Mouse (Mus musculus) erythroblast, adult 5-6 weeks (primary cell): ENCODE data around the gene Adam23. TPM values are rescaled to one million over a fixed set of nuclear protein-coding genes. Genes with fewer than 3 reads are reported as not detected.

Experiments used
- ATAC-seq: replicated peaks from 2 replicates; pipeline ENCODE4 v1.8.0; 2016; ENCODE audit warnings: moderate number of reproducible peaks, mild to moderate bottlenecking, moderate TSS enrichment, inconsistent platforms; ENCODE audit not compliant: poor library complexity, low FRiP score, severe bottlenecking
- total RNA-seq, 2 experiments: library from RNA; stranded (forward) in 1 of 2; stranded (reverse) in 1 of 2; fragments of 150-400 nt in 1 of 2; fragments of 200-764, 138-1000 nt in 1 of 2; gene quantifications; 2 replicates each; pipeline versions ENCODE4 v1.2.3 to v1.2.4; 2015 to 2017; ENCODE audit warnings: low replicate concordance in 2 of 2

The Adam23 gene
- total RNA-seq, 2 experiments from 2014 or later: not detected

DNA sequence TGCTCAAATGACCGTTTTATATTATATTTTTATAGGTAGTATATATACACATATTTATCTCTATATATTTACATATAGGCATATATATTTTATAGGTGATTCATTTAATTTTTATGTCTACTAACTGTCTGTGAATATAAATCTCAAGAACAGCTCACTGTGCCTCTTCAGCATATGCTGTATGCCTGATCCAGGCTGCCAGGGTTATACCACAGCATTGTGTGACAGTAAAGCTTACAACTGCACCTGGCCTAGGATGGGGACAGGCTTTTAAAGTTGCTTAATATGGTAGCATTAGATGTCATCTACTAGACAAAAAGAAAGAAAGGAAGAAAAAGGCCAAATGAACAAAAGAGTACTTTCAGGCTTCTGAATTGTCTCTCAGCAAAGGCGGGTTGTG, 27.6 kb downstream of the Adam23 start:
- ATAC-seq: no peak

DNA sequence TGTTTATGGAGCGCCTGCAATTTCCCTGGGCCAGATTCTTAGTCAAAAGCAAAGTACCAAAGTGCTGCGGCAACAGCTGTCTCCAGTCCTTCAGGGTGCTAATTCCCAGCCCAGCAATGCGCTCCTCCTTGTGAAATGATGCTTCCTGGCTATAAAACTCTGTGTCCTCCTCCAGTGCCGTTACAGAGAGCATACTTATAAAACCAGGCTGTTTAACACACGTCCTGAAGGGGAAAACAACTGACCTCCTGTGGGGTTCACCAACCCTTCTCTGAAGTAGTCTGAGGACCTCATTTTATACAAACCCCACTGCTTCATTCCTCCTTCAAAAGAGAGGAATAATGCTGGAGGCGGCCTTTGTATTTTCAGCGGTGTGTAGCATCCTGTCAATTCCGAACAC, 28.0 kb downstream of the Adam23 start:
- no peak for ATAC-seq

DNA sequence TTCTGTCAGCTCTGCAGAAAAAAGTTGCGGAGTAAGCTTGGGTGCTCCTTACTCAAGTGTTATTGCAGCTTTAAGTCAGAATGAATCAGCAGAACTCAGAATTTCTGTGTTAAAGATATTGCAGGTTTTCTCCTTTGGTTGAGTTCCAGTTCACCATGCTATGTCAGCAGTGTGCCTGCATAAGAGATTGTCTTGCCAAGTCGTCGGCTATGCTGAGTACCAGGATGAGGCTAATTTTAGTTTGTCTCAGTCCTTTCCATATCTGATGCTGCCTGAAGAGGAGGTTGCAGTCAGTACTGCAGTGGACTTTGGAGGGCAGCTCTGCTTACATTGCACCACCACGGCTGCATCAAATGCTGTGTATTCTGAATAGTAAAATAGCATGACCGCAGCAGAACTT, 33.3 kb downstream of the Adam23 start:
- no peak for ATAC-seq

DNA sequence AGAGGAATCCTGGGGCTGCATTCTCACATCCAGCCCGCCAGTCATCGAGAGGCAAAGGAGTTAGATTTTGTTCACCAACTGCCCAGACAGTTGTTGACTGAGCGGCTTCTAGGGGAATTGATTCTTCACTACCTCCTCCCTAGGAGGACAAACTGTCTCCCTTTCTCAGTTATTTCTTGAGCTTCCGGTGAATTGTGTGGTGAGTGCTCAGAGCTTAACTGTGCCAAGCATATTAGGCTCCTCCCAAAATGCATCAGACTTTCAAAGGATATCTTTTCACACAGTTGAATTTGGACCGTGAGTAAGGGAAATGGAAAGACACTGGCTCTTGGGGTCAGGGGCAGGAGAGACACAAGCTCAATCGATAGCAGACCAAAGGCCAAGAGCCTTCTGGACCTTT, 39.0 kb downstream of the Adam23 start:
- ATAC-seq: no peak

DNA sequence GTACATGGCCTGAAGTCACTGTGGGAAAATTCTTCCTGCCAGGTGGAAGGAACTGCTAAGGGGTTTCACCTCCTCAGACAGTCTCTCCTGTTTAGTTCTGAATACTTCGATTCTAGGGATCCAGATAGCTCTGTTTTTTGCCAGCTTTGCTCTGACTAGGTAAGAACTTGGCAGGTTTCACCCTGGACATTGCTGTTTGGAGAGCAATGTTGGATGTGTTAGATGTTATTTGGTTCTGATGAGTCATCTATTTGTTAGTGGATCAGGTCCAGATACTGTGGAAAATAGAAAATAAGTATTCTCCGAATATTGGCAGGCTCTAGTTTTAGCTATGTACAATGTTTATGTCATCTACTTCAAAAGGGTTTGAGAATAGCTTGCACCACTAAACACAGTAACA, 41.0 kb downstream of the Adam23 start:
- no peak for ATAC-seq

DNA sequence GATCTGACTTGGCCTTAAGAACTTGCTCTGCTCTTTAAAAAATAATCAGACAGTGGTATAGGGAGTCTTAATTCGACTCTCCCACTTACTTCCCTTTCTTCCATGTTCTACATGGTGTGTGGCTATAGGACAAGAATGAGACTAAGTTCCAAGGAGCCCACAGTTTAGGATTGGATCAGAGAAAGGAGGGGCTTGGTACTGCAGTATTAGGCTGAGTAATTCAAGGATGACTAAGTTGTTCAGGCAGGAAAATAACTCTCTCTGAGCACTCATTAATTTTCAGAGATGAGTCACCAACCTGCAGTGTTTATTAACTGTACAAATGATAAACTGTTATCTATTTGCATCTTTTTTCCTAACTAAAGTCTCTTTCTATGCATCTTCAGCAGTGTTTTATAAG, 45.3 kb downstream of the Adam23 start:
- no peak for ATAC-seq

DNA sequence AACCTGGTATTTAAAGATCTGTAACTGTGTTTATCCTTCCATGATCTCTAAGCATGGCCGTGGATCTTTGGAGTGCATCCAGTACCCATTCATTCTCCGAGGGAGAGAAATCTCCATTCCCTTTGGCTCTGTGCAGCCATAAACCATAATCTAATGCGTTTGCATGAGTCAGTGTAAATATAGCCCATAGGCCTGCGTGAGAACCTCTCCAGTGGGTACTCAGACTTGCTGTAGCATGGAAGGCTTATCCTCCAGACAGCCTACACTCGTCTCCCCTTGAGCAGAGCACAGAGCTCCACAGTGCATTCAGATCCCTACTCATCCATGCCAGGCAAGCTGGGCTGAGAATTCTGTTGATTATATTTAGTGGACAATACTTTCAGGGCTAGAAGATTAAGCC, 47.6 kb downstream of the Adam23 start:
- no peak for ATAC-seq

DNA sequence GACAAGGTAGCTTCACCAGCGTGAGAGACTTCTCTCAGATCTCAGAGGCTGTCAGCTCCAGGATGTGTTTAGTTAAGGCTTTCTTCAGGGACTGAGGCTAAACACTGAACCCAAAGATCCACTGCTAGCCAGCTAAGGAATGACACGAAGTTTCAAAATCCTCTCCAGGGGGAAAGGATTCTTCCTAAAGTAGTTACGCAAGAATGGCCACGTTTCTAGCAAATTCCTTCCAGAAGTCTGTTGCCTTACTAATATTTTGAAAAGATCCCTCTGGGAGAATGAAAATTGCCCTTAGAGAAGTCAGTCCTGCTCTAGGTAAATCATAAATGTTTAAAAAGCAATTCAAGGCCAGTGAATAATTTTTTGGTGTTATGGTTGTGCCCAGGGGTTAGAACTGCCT, 61.7 kb downstream of the Adam23 start:
- ATAC-seq: no peak

DNA sequence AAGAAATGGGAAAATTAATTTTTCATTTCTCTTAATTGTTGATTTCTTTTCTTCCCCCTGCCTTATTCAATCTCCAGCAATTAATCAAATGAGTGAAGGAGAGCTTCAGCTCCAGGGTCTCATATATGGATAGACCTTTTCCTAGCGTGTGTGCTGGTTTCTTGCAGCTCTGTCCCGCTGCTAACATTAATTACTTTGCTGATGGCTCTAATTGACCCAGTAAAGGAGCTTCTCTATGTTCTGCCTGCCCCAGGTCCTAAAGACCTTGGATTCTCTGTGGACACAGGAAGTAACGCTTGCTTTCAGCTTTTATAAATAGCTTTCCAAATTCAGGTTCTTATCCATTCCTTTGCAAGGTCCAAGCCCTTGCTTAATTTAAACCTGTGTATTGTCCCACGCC, 63.1 kb downstream of the Adam23 start:
- no peak for ATAC-seq

DNA sequence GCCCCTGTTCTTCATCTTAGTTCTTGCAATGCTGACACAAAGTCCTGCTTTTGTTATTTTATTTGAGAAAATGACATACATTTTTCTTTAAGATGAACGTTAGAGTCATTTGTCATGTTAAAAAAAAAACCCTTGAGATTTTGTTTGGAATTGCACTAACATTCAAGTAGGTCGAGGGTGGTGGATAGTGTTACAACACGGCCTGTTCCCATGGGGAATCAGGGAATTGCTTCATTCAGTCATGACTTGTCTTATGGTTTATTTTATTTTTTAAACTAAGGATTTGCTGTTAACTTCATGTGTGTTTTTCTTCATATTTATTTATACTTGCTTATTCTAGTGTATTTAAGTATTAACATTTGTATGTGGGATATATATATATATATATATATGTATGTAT, 65.7 kb downstream of the Adam23 start:
- ATAC-seq: no peak

DNA sequence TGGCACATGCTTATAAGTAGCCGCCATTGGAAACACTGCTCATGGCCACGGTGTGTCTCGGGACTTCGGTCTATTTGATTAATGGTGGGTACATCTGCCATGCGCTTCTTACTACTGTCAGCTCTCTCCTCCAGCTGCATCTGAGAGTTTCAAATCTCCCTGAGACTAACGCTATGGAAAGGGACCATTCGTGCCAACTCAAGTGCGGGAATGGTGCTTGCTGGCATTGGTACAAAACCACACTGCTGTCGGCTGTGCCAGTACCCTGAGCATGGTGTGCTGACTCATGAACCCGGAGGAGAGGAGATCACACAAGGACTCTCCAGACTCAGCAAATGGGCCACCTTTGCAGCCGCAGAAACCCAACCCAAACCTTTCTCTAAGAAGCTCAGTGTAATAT, 72.1 kb downstream of the Adam23 start:
- ATAC-seq: no peak

DNA sequence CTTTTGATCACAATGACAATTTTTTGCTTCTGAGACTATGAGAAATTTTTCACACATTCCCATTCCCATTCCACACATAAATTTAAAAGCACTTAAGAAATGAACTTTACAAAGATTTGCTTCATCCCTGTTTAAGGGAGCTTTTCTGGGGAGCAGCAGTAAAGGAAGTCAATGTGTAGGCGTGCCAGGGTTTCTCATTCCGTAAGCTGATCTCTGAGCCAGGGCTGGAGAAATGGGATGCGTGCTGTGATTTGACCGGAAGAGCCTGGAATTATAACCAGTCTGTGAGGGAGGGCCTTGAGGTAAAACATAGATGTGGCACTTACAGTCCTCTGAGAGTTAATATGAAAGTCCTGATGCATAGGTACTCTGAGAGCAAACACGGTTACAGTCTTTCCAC, 73.1 kb downstream of the Adam23 start:
- no peak for ATAC-seq

- ATAC-seq: no peak
Observed at GRCm38 (mm10) chr1:63529901-63530300, 84.2 kb downstream of the Adam23 start.

- no peak for ATAC-seq
Observed at GRCm38 (mm10) chr1:63534271-63534827, 88.7 kb downstream of the Adam23 start.

DNA sequence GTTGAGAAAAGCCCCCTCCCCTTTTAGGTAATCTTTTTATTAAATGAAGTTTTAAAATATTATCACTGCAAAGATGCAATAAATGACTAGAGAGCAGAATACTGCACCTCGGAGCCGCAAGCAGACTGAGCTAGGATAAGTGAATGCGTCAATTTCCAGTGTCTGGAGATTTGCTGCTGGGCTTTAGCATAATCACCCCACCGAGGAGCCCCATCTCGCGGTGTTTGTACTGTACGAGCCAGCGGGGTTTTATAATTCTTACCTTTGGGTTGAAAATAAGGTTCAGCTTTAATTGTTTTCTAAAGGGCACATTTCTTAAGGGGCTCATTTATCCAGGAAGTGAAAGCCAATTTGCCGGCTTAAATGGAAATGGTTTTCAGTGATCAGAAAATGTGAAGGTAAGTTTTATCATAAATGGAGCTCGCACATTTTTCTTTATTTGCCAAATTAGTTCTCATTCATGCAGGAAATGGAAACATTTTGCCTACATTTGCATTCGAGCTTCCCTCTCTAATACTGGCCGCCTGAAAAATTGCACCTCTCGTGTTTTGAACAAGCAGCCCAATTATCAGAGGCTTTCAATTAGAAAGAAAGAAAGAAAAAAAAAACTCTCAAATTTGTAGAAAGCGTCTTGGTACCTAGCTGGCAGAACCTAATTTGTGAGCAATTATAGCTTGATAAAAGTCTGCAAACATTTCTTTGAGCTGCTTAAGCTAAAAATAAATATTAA, 94.4 kb downstream of the Adam23 start:
- ATAC-seq: no peak

DNA sequence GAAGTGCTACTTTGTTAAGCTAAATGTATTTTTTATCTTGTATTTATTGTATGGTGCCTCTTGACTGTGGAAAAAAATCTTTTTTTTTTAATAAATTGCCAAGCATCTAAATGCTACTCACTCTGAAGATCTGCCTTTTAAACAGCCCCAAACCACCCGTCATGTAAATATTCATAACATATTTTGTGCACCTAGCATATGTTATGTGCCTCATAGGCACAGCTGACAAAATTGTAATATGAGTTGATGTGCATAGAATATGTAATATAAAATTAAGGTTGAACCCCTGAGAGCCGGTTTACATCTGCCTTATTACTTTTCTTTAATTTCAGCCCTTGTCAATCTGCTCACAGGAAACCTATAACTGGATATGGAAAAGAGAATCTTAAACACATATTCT, 98.4 kb downstream of the Adam23 start:
- ATAC-seq: no peak

DNA sequence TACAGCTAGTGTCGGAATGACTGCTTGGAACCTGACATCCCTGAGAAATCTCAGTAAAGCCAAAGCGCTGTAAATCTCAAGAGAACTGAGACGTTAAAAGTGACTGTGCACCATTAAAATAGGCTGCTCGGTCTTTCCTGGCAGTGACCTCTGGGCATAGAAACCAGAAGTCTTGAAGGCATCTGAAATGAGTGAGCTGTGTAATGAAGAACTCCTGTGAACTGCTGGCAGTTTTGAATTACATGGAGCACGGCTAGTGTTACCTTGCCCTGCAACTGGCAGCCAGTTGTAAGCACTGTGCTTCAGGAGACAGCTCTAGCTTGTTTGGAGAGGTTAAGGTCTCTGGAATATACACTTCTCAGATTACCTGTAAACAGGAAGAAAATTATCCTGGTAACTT, 107.3 kb downstream of the Adam23 start:
- no peak for ATAC-seq

- no peak for ATAC-seq
Observed at GRCm38 (mm10) chr1:63561772-63562520, 116.3 kb downstream of the Adam23 start.

DNA sequence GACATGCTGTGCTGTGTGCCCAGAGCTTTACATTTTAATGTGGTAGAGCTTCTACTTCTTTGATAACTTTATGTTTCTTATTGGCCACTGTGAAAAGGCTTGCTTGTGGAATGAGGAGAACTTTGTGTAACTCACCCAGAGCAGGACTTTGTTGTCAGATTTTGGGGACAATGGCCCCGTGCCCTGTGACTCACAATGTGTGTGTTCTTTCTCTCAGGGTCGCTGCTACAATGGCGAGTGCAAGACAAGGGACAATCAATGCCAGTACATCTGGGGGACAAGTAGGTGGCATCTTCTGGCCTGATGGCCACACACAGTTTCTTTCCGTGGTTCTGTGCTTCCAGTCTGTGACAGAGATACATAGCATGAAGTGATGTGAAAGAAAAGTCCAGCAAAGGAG, 118.2 kb downstream of the Adam23 start:
- no peak for ATAC-seq

DNA sequence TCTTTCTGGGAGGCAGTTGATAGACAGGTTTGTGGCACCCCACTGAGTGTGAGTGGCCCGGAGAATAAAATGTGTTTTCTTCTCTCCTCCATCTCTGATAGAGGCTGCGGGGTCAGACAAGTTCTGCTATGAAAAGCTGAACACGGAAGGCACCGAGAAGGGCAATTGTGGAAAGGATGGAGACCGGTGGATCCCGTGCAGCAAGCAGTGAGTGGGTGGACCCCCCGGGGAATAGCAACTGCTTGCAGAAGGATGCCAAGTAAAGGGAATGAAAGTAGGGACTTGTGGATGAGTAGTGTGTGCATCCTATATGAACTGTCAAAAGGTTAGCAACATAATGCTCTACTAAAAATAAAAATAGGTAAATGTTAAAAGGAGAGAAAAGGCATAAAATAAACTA, 120.8 kb downstream of the Adam23 start:
- no peak for ATAC-seq

DNA sequence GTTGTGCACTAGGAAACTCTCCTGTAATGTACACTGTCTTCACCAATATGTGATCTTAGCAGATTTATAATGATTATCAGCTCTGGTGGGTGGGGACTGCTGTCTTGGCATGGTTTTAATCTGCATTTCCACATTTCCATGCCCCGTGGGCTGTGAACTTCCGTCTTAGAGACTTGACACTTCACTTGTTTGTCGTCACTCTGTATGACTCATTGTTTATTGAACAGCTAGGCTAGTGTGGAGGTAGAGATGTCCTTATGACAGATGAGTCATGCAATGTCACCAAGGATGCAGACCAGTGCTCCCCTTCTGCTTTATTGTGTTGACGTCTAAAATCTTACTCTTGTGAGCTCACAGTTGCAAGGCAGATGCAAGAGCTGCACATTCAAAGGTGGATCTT, 121.3 kb downstream of the Adam23 start:
- ATAC-seq: no peak
